Mouse (Mus musculus) myocyte (in vitro differentiated cells): ENCODE data around the gene Gm21987.

Experiments used
- MAX ChIP-seq: IDR thresholded peaks from one replicate; pipeline ENCODE4 v1.6.1; 2011; ENCODE audit warnings: low read depth, mild to moderate bottlenecking, control low read depth
- MYOG ChIP-seq, 3 experiments: IDR thresholded peaks; one replicate each; pipeline ENCODE4 v1.6.1; 2011; ENCODE audit warnings: control low read depth in 2 of 3, low read depth in 2 of 3, mild to moderate bottlenecking in 2 of 3; ENCODE audit not compliant: insufficient read length in 2 of 3, control insufficient read depth in 1 of 3, insufficient read depth in 1 of 3
- POLR2A ChIP-seq: IDR thresholded peaks from one replicate; pipeline ENCODE4 v1.6.1; 2011; ENCODE audit warnings: low read depth, mild to moderate bottlenecking, control low read depth, moderate library complexity; ENCODE audit not compliant: insufficient read length
- POLR2AphosphoS2 ChIP-seq: IDR thresholded peaks from one replicate; pipeline ENCODE4 v1.6.1; 2011; ENCODE audit warnings: low read depth, control low read depth; ENCODE audit not compliant: insufficient read length
- TCF12 ChIP-seq: IDR thresholded peaks from one replicate; pipeline ENCODE4 v1.6.1; 2011; ENCODE audit warnings: mild to moderate bottlenecking, control low read depth; ENCODE audit not compliant: poor library complexity, insufficient read depth, severe bottlenecking
- TCF3 ChIP-seq: IDR thresholded peaks from one replicate; pipeline ENCODE4 v1.6.1; 2011; ENCODE audit warnings: low read depth, control low read depth; ENCODE audit not compliant: insufficient read length
- USF1 ChIP-seq: IDR thresholded peaks from one replicate; pipeline ENCODE4 v1.6.1; 2011; ENCODE audit warnings: low read depth, mild to moderate bottlenecking, control low read depth, moderate library complexity

DNA sequence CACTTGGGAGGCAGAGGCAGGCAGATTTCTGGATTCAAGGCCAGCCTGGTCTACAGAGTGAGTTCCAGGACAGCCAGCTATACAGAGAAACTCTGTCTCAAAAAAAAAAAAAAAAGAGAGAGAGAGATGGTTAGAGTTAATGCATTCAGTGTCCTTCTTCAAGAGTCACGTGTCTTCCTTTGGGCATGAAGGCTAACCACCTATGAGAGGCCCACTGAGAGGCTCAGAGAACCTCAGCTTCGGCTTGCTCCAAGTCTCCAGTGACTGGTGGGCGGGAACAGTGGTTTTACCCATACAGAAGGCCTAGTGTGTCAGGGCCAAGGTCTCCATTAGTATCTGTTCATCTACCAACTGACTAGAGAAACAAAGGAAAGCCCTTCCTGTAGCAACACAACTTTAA lies 52.2 kb downstream of the Gm21987 start:
- TF ChIP-seq POLR2A (no peak), POLR2AphosphoS2 (no peak), MYOG (IDR thresholded peaks at IDR 0.05; ENCODE audit: control insufficient read depth in 1 of 3, insufficient read depth in 1 of 3, insufficient read length in 2 of 3, low read depth in 2 of 3) (no peak), MAX (no peak), TCF12 (no peak), USF1 (no peak), TCF3 (no peak)
